ENCODE assay signal across 21 mouse cellular contexts in the genomic region with DNA sequence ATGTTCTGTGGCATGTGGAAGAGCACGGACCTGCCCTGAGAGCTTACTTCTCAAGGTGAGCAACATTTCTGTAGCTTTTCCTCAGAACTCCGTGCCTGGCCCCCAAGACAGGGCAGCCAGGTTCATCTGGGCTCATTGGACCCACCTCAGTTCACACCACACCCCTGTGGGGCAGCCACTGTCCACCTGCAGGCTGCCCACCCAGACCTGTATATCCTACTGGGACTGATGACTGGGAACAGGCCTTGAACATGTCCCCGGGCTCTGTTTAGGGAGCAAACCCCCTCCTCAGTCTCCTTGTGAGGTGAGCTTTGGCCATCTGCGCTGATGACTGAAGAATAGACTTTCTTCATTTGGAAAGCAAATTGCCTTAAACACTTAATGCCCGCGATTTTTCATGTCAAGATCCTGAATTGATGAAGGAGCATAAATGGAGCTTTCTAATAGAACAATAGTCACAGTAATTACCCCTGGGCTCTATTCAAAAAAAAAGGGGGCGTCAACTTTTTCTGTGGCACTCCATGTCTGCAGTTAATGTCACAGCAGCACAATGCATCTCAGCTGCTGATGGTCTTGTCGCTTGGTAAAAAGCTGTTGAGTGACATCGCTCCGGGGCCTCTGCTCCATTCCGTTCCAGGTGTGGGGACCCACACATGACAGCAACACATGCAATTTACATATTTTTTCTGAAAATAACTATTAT.
A peak's percentile ranks its signal among the peaks of the same experiment; 100 is the strongest.
DNase-seq lines count a peak whose midpoint lies in the region; ATAC-seq lines count a peak whose summit lies in the region.
"Had no signal": no experiment of that assay in that cellular context is flagged by ENCODE, and none has a peak within 500 bp of the region (broad histone marks: within the 10 kb centered on the region; RNA-seq: fewer than 3 reads in every experiment).

No protein-coding gene starts in this region.

- 0 out of 2 replicates have a peak, but pooled peaks have one; percentile 44 for ATAC-seq in embryonic facial prominence, embryonic 11.5 days (replicated peaks; ENCODE audit: insufficient number of reproducible peaks, low FRiP score, low TSS enrichment, low read depth)
- ATAC-seq in neural tube, embryonic 12.5 days (ENCODE audit: low FRiP score, low read depth) = peak; percentile 86
- peak; percentile 83 for ATAC-seq in hindbrain, embryonic 11.5 days (ENCODE audit: low FRiP score)
- ATAC-seq in neural tube, embryonic 13.5 days (ENCODE audit: low read depth) = peak; percentile 57
- ATAC-seq in megakaryocyte, adult 5-6 weeks (ENCODE audit: poor library complexity, severe bottlenecking) = no peak
- ATAC-seq: intestine, embryonic 16.5 days had no signal

- no peaks in the 10 kb centered on the region for H3K27me3 ChIP-seq in embryonic facial prominence, embryonic 11.5 days (ENCODE audit: control insufficient read depth, insufficient read depth, low read length)
- H3K27me3 ChIP-seq in embryonic facial prominence, embryonic 10.5 days (replicated peaks; ENCODE audit: low read depth, poor library complexity, severe bottlenecking) = no peaks in the 10 kb centered on the region
- H3K27me3 ChIP-seq in neural tube, embryonic 12.5 days (replicated peaks) = no peaks in the 10 kb centered on the region
- H3K27me3 ChIP-seq in hindbrain, embryonic 11.5 days (ENCODE audit: control insufficient read depth, insufficient read depth, low read length) = no peaks in the 10 kb centered on the region
- no peaks in the 10 kb centered on the region for H3K27me3 ChIP-seq in neural tube, embryonic 13.5 days
- H3K27me3 ChIP-seq: embryonic facial prominence, embryonic 12.5 days; heart, embryonic 13.5 days; kidney, embryonic 15.5 days; stomach, embryonic 15.5 days had no signal

- no peak overlapping the region for H3K9ac ChIP-seq in embryonic facial prominence, embryonic 11.5 days (replicated peaks; ENCODE audit: low read length)
- no peak overlapping the region for H3K9ac ChIP-seq in neural tube, embryonic 12.5 days
- no peak overlapping the region for H3K9ac ChIP-seq in hindbrain, embryonic 11.5 days (ENCODE audit: low read depth, low read length)
- no peak overlapping the region for H3K9ac ChIP-seq in neural tube, embryonic 13.5 days
- H3K9ac ChIP-seq: embryonic facial prominence, embryonic 12.5 days; heart, embryonic 13.5 days; kidney, embryonic 15.5 days; stomach, embryonic 15.5 days had no signal

- H3K4me2 ChIP-seq in embryonic facial prominence, embryonic 11.5 days (ENCODE audit: low read depth, low read length) = no peak overlapping the region
- no peak overlapping the region for H3K4me2 ChIP-seq in neural tube, embryonic 12.5 days (replicated peaks)
- no peak overlapping the region for H3K4me2 ChIP-seq in hindbrain, embryonic 11.5 days (replicated peaks; ENCODE audit: low read depth, low read length)
- H3K4me2 ChIP-seq in neural tube, embryonic 13.5 days = no peak overlapping the region
- H3K4me2 ChIP-seq: embryonic facial prominence, embryonic 12.5 days; heart, embryonic 13.5 days; kidney, embryonic 15.5 days; stomach, embryonic 15.5 days had no signal

- no peaks in the 10 kb centered on the region for H3K9me3 ChIP-seq in embryonic facial prominence, embryonic 11.5 days (replicated peaks; ENCODE audit: control insufficient read depth, low read length)
- H3K9me3 ChIP-seq in embryonic facial prominence, embryonic 10.5 days = no peaks in the 10 kb centered on the region
- no peaks in the 10 kb centered on the region for H3K9me3 ChIP-seq in neural tube, embryonic 12.5 days
- H3K9me3 ChIP-seq in hindbrain, embryonic 11.5 days (ENCODE audit: control insufficient read depth, low read length) = no peaks in the 10 kb centered on the region; the same call in 1 of the 2 replicates
- no peaks in the 10 kb centered on the region for H3K9me3 ChIP-seq in neural tube, embryonic 13.5 days
- H3K9me3 ChIP-seq: embryonic facial prominence, embryonic 12.5 days; kidney, embryonic 15.5 days; stomach, embryonic 15.5 days had no signal

- H3K36me3 ChIP-seq in embryonic facial prominence, embryonic 11.5 days (replicated peaks; ENCODE audit: control insufficient read depth, insufficient read depth, low read depth, low read length) = no peaks in the 10 kb centered on the region
- no peaks in the 10 kb centered on the region for H3K36me3 ChIP-seq in embryonic facial prominence, embryonic 10.5 days (replicated peaks)
- H3K36me3 ChIP-seq in neural tube, embryonic 12.5 days = 0 out of 2 replicates have a peak, but pooled peaks cover 2% of the 10 kb centered on the region
- no peaks in the 10 kb centered on the region for H3K36me3 ChIP-seq in hindbrain, embryonic 11.5 days (ENCODE audit: control insufficient read depth, insufficient read depth, low read length)
- H3K36me3 ChIP-seq in neural tube, embryonic 13.5 days = peaks cover 15% of the 10 kb centered on the region
- H3K36me3 ChIP-seq: heart, embryonic 13.5 days; kidney, embryonic 15.5 days; stomach, embryonic 15.5 days had no signal

- no peak overlapping the region for H3K27ac ChIP-seq in embryonic facial prominence, embryonic 11.5 days (replicated peaks; ENCODE audit: low read depth, low read length)
- no peak overlapping the region for H3K27ac ChIP-seq in embryonic facial prominence, embryonic 10.5 days (replicated peaks)
- H3K27ac ChIP-seq in neural tube, embryonic 12.5 days = no peak overlapping the region
- H3K27ac ChIP-seq in hindbrain, embryonic 11.5 days (ENCODE audit: low read depth, low read length) = no peak overlapping the region
- 0 out of 2 replicates have a peak overlapping the region, but pooled peaks have one; percentile 23 for H3K27ac ChIP-seq in neural tube, embryonic 13.5 days (replicated peaks)
- H3K27ac ChIP-seq: embryonic facial prominence, embryonic 12.5 days; heart, embryonic 13.5 days; kidney, embryonic 15.5 days; stomach, embryonic 15.5 days had no signal

- no peak for DNase-seq in embryonic facial prominence, embryonic 11.5 days (ENCODE audit: low spot score)
- DNase-seq in embryonic facial prominence, embryonic 10.5 days (ENCODE audit: low spot score) = no peak
- DNase-seq in neural tube, embryonic 10.5 days (ENCODE audit: extremely low spot score, low spot score) = no peak
- DNase-seq in hindbrain, embryonic 11.5 days (ENCODE audit: low spot score) = peak; percentile 41
- no peak for DNase-seq in B cell, adult 2 months
- DNase-seq: adrenal gland, postnatal 10 days; cerebellum, adult 9-11 months; heart, postnatal 36 days; layer of hippocampus, postnatal 36 days; lung, adult 18-20 months; lung, postnatal 36 days; right cerebral cortex, adult 18-20 months; spleen, adult 18-20 months had no signal

- 76% methylated on average over 11 of the region's 11 CpGs for WGBS in embryonic facial prominence, embryonic 11.5 days
- 81% methylated on average over 11 of the region's 11 CpGs for WGBS in embryonic facial prominence, embryonic 10.5 days
- 36% methylated on average over 11 of the region's 11 CpGs for WGBS in neural tube, embryonic 12.5 days
- WGBS in hindbrain, embryonic 11.5 days = 50% methylated on average over 11 of the region's 11 CpGs
- WGBS in neural tube, embryonic 13.5 days = 20% methylated on average over 11 of the region's 11 CpGs

- H3K4me3 ChIP-seq in embryonic facial prominence, embryonic 11.5 days (ENCODE audit: low read depth, low read length) = no peak overlapping the region
- no peak overlapping the region for H3K4me3 ChIP-seq in embryonic facial prominence, embryonic 10.5 days
- no peak overlapping the region for H3K4me3 ChIP-seq in neural tube, embryonic 12.5 days
- no peak overlapping the region for H3K4me3 ChIP-seq in hindbrain, embryonic 11.5 days (ENCODE audit: low read depth, low read length)
- H3K4me3 ChIP-seq in neural tube, embryonic 13.5 days = no peak overlapping the region
- H3K4me3 ChIP-seq: embryonic facial prominence, embryonic 12.5 days; heart, embryonic 13.5 days; kidney, embryonic 15.5 days; stomach, embryonic 15.5 days had no signal

- H3K4me1 ChIP-seq in embryonic facial prominence, embryonic 11.5 days (ENCODE audit: control insufficient read depth, insufficient read depth, low read length) = no peaks in the 10 kb centered on the region
- H3K4me1 ChIP-seq in embryonic facial prominence, embryonic 10.5 days = 0 out of 2 replicates have a peak, but pooled peaks cover 4% of the 10 kb centered on the region
- peaks cover 11% of the 10 kb centered on the region; the same call in 1 of the 2 replicates for H3K4me1 ChIP-seq in neural tube, embryonic 12.5 days
- H3K4me1 ChIP-seq in hindbrain, embryonic 11.5 days (replicated peaks; ENCODE audit: control insufficient read depth, insufficient read depth, low read length) = no peaks in the 10 kb centered on the region
- H3K4me1 ChIP-seq in neural tube, embryonic 13.5 days (replicated peaks) = peaks cover 22% of the 10 kb centered on the region
- H3K4me1 ChIP-seq: stomach, embryonic 15.5 days had no signal
